ENCODE assay signal across 23 mouse cellular contexts in the genomic region with DNA sequence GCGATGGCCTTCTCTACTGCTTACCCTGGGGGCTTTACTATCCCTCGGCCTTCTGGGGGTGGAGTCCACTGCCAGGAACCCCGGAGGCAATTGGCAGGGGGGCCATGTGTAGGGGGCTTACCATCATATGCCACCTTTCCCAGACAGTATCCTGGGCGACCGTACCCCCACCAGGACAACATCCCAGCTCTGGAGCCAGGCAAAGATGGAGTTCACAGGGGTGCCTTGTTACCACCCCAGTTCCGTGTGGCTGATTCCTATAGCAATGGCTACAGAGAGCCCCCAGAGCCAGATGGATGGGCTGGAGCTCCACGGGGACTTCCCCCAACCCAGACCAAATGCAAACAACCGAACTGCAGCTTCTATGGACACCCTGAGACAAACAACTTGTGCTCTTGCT. TPM values are rescaled to one million over a fixed set of nuclear protein-coding genes. Genes with fewer than 3 reads are reported as not detected.
A peak's percentile ranks its signal among the peaks of the same experiment; 100 is the strongest.
DNase-seq lines count a peak whose midpoint lies in the region; ATAC-seq lines count a peak whose summit lies in the region.
"Had no signal": no experiment of that assay in that cellular context is flagged by ENCODE, and none has a peak within 500 bp of the region (broad histone marks: within the 10 kb centered on the region; RNA-seq: fewer than 3 reads in every experiment).

No protein-coding gene starts in this region.

- intact Hi-C loops in heart, postnatal 14 days (cut with DNase I) = no loop called here

- no peak for DNase-seq in heart, postnatal 14 days
- peak; percentile 32 for DNase-seq in intestine, embryonic 14.5 days (ENCODE audit: low spot score)
- DNase-seq in limb, embryonic 10.5 days (ENCODE audit: low spot score) = no peak
- DNase-seq in gastrocnemius, postnatal 4 days (ENCODE audit: low spot score in 2 of 2) = no peak
- DNase-seq: adrenal gland, adult 2 months; adrenal gland, postnatal 10 days; adrenal gland, postnatal 25 days; cerebellum, adult 11 months; cerebellum, adult 18-20 months; cerebellum, adult 8-10 months; cerebellum, adult 9-11 months; cerebellum, postnatal 14 days; cerebellum, postnatal 36 days; embryo, embryonic 11 days had no signal

- peaks cover 10% of the 10 kb centered on the region for H3K4me1 ChIP-seq in heart, embryonic 11.5 days (ENCODE audit: control insufficient read depth, insufficient read depth, low read length)
- H3K4me1 ChIP-seq in intestine, embryonic 14.5 days (replicated peaks; ENCODE audit: control insufficient read depth, insufficient read depth, low read length) = peaks cover 8% of the 10 kb centered on the region
- H3K4me1 ChIP-seq in intestine, embryonic 15.5 days (replicated peaks) = peaks cover 6% of the 10 kb centered on the region
- peaks cover 20% of the 10 kb centered on the region for H3K4me1 ChIP-seq in limb, embryonic 10.5 days
- H3K4me1 ChIP-seq in midbrain, embryonic 15.5 days = peaks cover 2% of the 10 kb centered on the region

- no peak overlapping the region for H3K4me2 ChIP-seq in heart, embryonic 11.5 days
- no peak overlapping the region for H3K4me2 ChIP-seq in intestine, embryonic 14.5 days (ENCODE audit: low read length)
- no peak overlapping the region for H3K4me2 ChIP-seq in intestine, embryonic 15.5 days (replicated peaks)
- H3K4me2 ChIP-seq in midbrain, embryonic 15.5 days = no peak overlapping the region
- H3K4me2 ChIP-seq: embryonic facial prominence, embryonic 13.5 days; embryonic facial prominence, embryonic 15.5 days; forebrain, embryonic 13.5 days; forebrain, embryonic 15.5 days had no signal

- H3K27me3 ChIP-seq in heart, embryonic 11.5 days (ENCODE audit: control insufficient read depth, insufficient read depth, low read length) = no peaks in the 10 kb centered on the region
- H3K27me3 ChIP-seq in intestine, embryonic 14.5 days (replicated peaks; ENCODE audit: control insufficient read depth, insufficient read depth, low read length) = no peaks in the 10 kb centered on the region
- no peaks in the 10 kb centered on the region for H3K27me3 ChIP-seq in intestine, embryonic 15.5 days (replicated peaks)
- no peaks in the 10 kb centered on the region for H3K27me3 ChIP-seq in limb, embryonic 10.5 days (ENCODE audit: low read depth, poor library complexity, severe bottlenecking)
- no peaks in the 10 kb centered on the region for H3K27me3 ChIP-seq in midbrain, embryonic 15.5 days (replicated peaks)
- H3K27me3 ChIP-seq: embryonic facial prominence, embryonic 13.5 days; embryonic facial prominence, embryonic 15.5 days; forebrain, embryonic 13.5 days; forebrain, embryonic 15.5 days had no signal

- H3K9me3 ChIP-seq in heart, embryonic 11.5 days (replicated peaks; ENCODE audit: control insufficient read depth, low read length) = no peaks in the 10 kb centered on the region
- no peaks in the 10 kb centered on the region for H3K9me3 ChIP-seq in intestine, embryonic 14.5 days (ENCODE audit: control insufficient read depth, low read length)
- H3K9me3 ChIP-seq in intestine, embryonic 15.5 days = no peaks in the 10 kb centered on the region
- H3K9me3 ChIP-seq in limb, embryonic 10.5 days (replicated peaks) = no peaks in the 10 kb centered on the region
- no peaks in the 10 kb centered on the region for H3K9me3 ChIP-seq in midbrain, embryonic 15.5 days
- H3K9me3 ChIP-seq: embryonic facial prominence, embryonic 13.5 days; embryonic facial prominence, embryonic 15.5 days; forebrain, embryonic 13.5 days; forebrain, embryonic 15.5 days had no signal

- no peak overlapping the region for H3K4me3 ChIP-seq in heart, embryonic 11.5 days (ENCODE audit: low read depth, low read length)
- H3K4me3 ChIP-seq in intestine, embryonic 14.5 days (ENCODE audit: low read depth, low read length) = no peak overlapping the region
- no peak overlapping the region for H3K4me3 ChIP-seq in intestine, embryonic 15.5 days (replicated peaks)
- H3K4me3 ChIP-seq in limb, embryonic 10.5 days = no peak overlapping the region
- no peak overlapping the region for H3K4me3 ChIP-seq in midbrain, embryonic 15.5 days
- H3K4me3 ChIP-seq: embryonic facial prominence, embryonic 13.5 days; embryonic facial prominence, embryonic 15.5 days; erythroblast, embryonic 14.5 days; forebrain, embryonic 13.5 days; forebrain, embryonic 15.5 days had no signal

- peaks cover 17% of the 10 kb centered on the region for H3K36me3 ChIP-seq in heart, embryonic 11.5 days (ENCODE audit: control insufficient read depth, insufficient read depth, low read length)
- peaks cover 68% of the 10 kb centered on the region for H3K36me3 ChIP-seq in intestine, embryonic 14.5 days (ENCODE audit: control insufficient read depth, insufficient read depth, low read length)
- H3K36me3 ChIP-seq in intestine, embryonic 15.5 days = peaks cover 40% of the 10 kb centered on the region
- H3K36me3 ChIP-seq in limb, embryonic 10.5 days = peaks cover 62% of the 10 kb centered on the region
- H3K36me3 ChIP-seq in midbrain, embryonic 15.5 days (replicated peaks) = peaks cover 14% of the 10 kb centered on the region; the same call in 1 of the 2 replicates

- 89% methylated on average over 8 of the region's 8 CpGs for WGBS in heart, embryonic 11.5 days (ENCODE audit: insufficient replicate concordance)
- WGBS in intestine, embryonic 14.5 days = 83% methylated on average over 8 of the region's 8 CpGs
- WGBS in intestine, embryonic 15.5 days = 83% methylated on average over 8 of the region's 8 CpGs
- WGBS in limb, embryonic 10.5 days = 85% methylated on average over 8 of the region's 8 CpGs
- 87% methylated on average over 8 of the region's 8 CpGs for WGBS in midbrain, embryonic 15.5 days

- no peak overlapping the region for H3K27ac ChIP-seq in heart, embryonic 11.5 days (ENCODE audit: low read depth, low read length)
- H3K27ac ChIP-seq in intestine, embryonic 14.5 days (ENCODE audit: low read depth) = no peak overlapping the region
- H3K27ac ChIP-seq in intestine, embryonic 15.5 days = no peak overlapping the region
- peak overlapping the region; percentile 56; the same call in 1 of the 2 replicates for H3K27ac ChIP-seq in limb, embryonic 10.5 days
- H3K27ac ChIP-seq in midbrain, embryonic 15.5 days = no peak overlapping the region
- H3K27ac ChIP-seq: embryonic facial prominence, embryonic 13.5 days; embryonic facial prominence, embryonic 15.5 days; forebrain, embryonic 13.5 days; forebrain, embryonic 15.5 days had no signal

- H3K9ac ChIP-seq in heart, embryonic 11.5 days (ENCODE audit: low read depth, low read length) = no peak overlapping the region
- no peak overlapping the region for H3K9ac ChIP-seq in intestine, embryonic 14.5 days (ENCODE audit: low read length)
- no peak overlapping the region for H3K9ac ChIP-seq in intestine, embryonic 15.5 days
- H3K9ac ChIP-seq in midbrain, embryonic 15.5 days = no peak overlapping the region
- H3K9ac ChIP-seq: embryonic facial prominence, embryonic 13.5 days; embryonic facial prominence, embryonic 15.5 days; forebrain, embryonic 13.5 days; forebrain, embryonic 15.5 days had no signal

- ATAC-seq in heart, embryonic 11.5 days (replicated peaks; ENCODE audit: insufficient number of reproducible peaks, low FRiP score, low TSS enrichment) = 0 out of 2 replicates have a peak, but pooled peaks have one; percentile 12
- ATAC-seq in intestine, embryonic 14.5 days (replicated peaks; ENCODE audit: low FRiP score, low TSS enrichment, low read depth) = no peak
- ATAC-seq in intestine, embryonic 15.5 days = no peak
- 0 out of 2 replicates have a peak, but pooled peaks have one; percentile 23 for ATAC-seq in erythroid progenitor cell, adult 5-6 weeks (replicated peaks; ENCODE audit: low FRiP score, poor library complexity, severe bottlenecking)
- no peak for ATAC-seq in midbrain, embryonic 15.5 days (replicated peaks)
- ATAC-seq: forebrain, embryonic 13.5 days; forebrain, embryonic 15.5 days had no signal

RNA-seq across cellular contexts. Expression of gene Mtmr11, which starts 6.3 kb away (rescaled TPM):
- 8.6 and 10.4 TPM in 2 replicates for polyA plus RNA-seq in heart, embryonic 11.5 days (2014; fragmentation: Nextera tagmentation; extraction: Ambion mirVana)
- total RNA-seq in heart, postnatal 14 days (2021) = 1 to 10 TPM; 3.1 to 4.0 TPM
- polyA plus RNA-seq in intestine, embryonic 14.5 days (2014; fragmentation: Nextera tagmentation; extraction: Ambion mirVana) = 27.7 and 28.8 TPM in 2 replicates
- polyA plus RNA-seq in intestine, embryonic 15.5 days (2015; fragmentation: Nextera tagmentation; extraction: Ambion mirVana) = 20.0 and 20.2 TPM in 2 replicates
- not detected in 2 replicates for total RNA-seq in erythroid progenitor cell, adult 5-6 weeks (2015; ENCODE audit: low replicate concordance)
- not detected in 2 replicates for total RNA-seq in erythroid progenitor cell, adult 5-6 weeks (2017; ENCODE audit: low replicate concordance)
- 10.8 and 18.2 TPM in 2 replicates for polyA plus RNA-seq in limb, embryonic 10.5 days (2016; fragmentation: Nextera tagmentation; extraction: Ambion mirVana)
- 1 to 10 TPM; 9.3 to 9.7 TPM for total RNA-seq in gastrocnemius, postnatal 4 days (2021)
- 8.3 and 14.1 TPM in 2 replicates for polyA plus RNA-seq in midbrain, embryonic 15.5 days (2015; fragmentation: Nextera tagmentation; extraction: Ambion mirVana)
- polyA plus RNA-seq: erythroblast, embryonic 14.5 days had no signal

RNA-seq across cellular contexts. Expression of gene Sf3b4, which starts 16.6 kb away (rescaled TPM):
- polyA plus RNA-seq in heart, embryonic 11.5 days (2014; fragmentation: Nextera tagmentation; extraction: Ambion mirVana) = 119 and 126 TPM in 2 replicates
- 10 to 100 TPM; 18.3 to 22.3 TPM for total RNA-seq in heart, postnatal 14 days (2021)
- polyA plus RNA-seq in intestine, embryonic 14.5 days (2014; fragmentation: Nextera tagmentation; extraction: Ambion mirVana) = 184 and 195 TPM in 2 replicates
- 152 and 153 TPM in 2 replicates for polyA plus RNA-seq in intestine, embryonic 15.5 days (2015; fragmentation: Nextera tagmentation; extraction: Ambion mirVana)
- total RNA-seq in erythroid progenitor cell, adult 5-6 weeks (2015; ENCODE audit: low replicate concordance) = 19.8 and 38.1 TPM in 2 replicates
- total RNA-seq in erythroid progenitor cell, adult 5-6 weeks (2017; ENCODE audit: low replicate concordance) = 6.2 and 9.5 TPM in 2 replicates
- 290 and 304 TPM in 2 replicates for polyA plus RNA-seq in limb, embryonic 10.5 days (2016; fragmentation: Nextera tagmentation; extraction: Ambion mirVana)
- 10 to 100 TPM; 32.9 to 34.6 TPM for total RNA-seq in gastrocnemius, postnatal 4 days (2021)
- 138 and 147 TPM in 2 replicates for polyA plus RNA-seq in midbrain, embryonic 15.5 days (2015; fragmentation: Nextera tagmentation; extraction: Ambion mirVana)

RNA-seq across cellular contexts. Expression of gene Sv2a, which starts 25.4 kb away (rescaled TPM):
- 12.3 and 18.6 TPM in 2 replicates for polyA plus RNA-seq in heart, embryonic 11.5 days (2014; fragmentation: Nextera tagmentation; extraction: Ambion mirVana)
- total RNA-seq in heart, postnatal 14 days (2021) = 1 to 10 TPM; 7.0 to 7.7 TPM
- polyA plus RNA-seq in intestine, embryonic 14.5 days (2014; fragmentation: Nextera tagmentation; extraction: Ambion mirVana) = 6.5 and 8.3 TPM in 2 replicates
- 6.0 and 7.4 TPM in 2 replicates for polyA plus RNA-seq in intestine, embryonic 15.5 days (2015; fragmentation: Nextera tagmentation; extraction: Ambion mirVana)
- not detected in 2 replicates for total RNA-seq in erythroid progenitor cell, adult 5-6 weeks (2015; ENCODE audit: low replicate concordance)
- total RNA-seq in erythroid progenitor cell, adult 5-6 weeks (2017; ENCODE audit: low replicate concordance) = not detected in 2 replicates
- 3.6 and 3.9 TPM in 2 replicates for polyA plus RNA-seq in limb, embryonic 10.5 days (2016; fragmentation: Nextera tagmentation; extraction: Ambion mirVana)
- total RNA-seq in gastrocnemius, postnatal 4 days (2021) = 1 to 10 TPM; 2.2 to 2.3 TPM
- polyA plus RNA-seq in midbrain, embryonic 15.5 days (2015; fragmentation: Nextera tagmentation; extraction: Ambion mirVana) = 140 and 142 TPM in 2 replicates
- polyA plus RNA-seq: erythroblast, embryonic 14.5 days had no signal

RNA-seq across cellular contexts. Expression of gene Otud7b, which starts 51.2 kb away (rescaled TPM):
- polyA plus RNA-seq in heart, embryonic 11.5 days (2014; fragmentation: Nextera tagmentation; extraction: Ambion mirVana) = 8.7 and 9.3 TPM in 2 replicates
- 10 to 100 TPM; 49.4 to 54.4 TPM for total RNA-seq in heart, postnatal 14 days (2021)
- 14.0 and 14.8 TPM in 2 replicates for polyA plus RNA-seq in intestine, embryonic 14.5 days (2014; fragmentation: Nextera tagmentation; extraction: Ambion mirVana)
- 18.7 and 19.8 TPM in 2 replicates for polyA plus RNA-seq in intestine, embryonic 15.5 days (2015; fragmentation: Nextera tagmentation; extraction: Ambion mirVana)
- 4.6 and 9.4 TPM in 2 replicates for total RNA-seq in erythroid progenitor cell, adult 5-6 weeks (2015; ENCODE audit: low replicate concordance)
- total RNA-seq in erythroid progenitor cell, adult 5-6 weeks (2017; ENCODE audit: low replicate concordance) = 28.5 and 37.6 TPM in 2 replicates
- 18.6 and 19.2 TPM in 2 replicates for polyA plus RNA-seq in limb, embryonic 10.5 days (2016; fragmentation: Nextera tagmentation; extraction: Ambion mirVana)
- 10 to 100 TPM; 61.0 to 65.7 TPM for total RNA-seq in gastrocnemius, postnatal 4 days (2021)
- polyA plus RNA-seq in midbrain, embryonic 15.5 days (2015; fragmentation: Nextera tagmentation; extraction: Ambion mirVana) = 7.7 and 8.2 TPM in 2 replicates

Comparison
In these comparisons a context has a peak if more than half of its experiments do, and no peak if none do; other contexts are left out.
1. ATAC-seq: peak in heart, embryonic 11.5 days (single experiment) and erythroid progenitor cell, adult 5-6 weeks (single experiment); none in intestine, embryonic 14.5 days (single experiment), intestine, embryonic 15.5 days (single experiment) and midbrain, embryonic 15.5 days (single experiment).